Mouse (Mus musculus) lung, postnatal 10 days (tissue): ENCODE data around the gene Ndufaf7.

Experiments
- DNase-seq: peaks from one replicate; pipeline ENCODE4 v3.0.0; 2021

Ndufaf7 gene

DNA sequence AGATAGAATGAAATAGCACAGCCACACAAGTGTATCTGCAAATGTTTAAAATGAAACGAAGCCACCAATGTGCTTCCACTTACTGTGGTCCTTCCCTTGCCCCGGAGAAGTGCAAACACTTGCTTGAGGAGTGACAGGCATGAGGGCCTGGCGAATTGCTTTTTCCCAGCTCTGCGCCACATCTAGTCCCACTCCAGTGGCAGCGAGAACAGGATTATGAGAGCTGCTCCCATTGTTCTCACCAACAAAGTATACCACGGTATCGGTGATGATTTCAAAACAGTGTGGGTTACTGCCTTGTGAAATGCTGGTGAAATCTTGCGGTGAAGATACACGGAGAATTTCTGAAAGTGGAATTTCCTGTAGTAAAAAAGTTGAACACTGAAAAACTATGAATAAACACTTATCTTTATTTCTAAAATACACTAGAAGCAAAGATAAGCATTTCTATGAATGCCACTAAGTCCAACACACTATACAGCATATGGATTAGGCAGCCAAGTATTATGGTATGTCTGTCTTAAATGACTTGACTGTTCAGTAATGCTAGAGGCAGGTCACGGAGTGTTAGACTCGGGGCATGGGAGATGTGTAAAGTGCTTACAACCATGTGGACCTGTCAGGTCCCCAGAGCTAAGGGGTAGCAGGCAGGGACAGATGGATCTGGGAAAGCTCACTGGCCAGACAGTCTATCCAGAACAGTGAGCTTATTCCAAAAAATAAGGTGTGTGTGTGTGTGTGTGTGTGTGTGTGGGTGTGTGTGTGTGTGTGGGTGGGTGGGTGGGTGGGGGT, 29.4 kb downstream of the Ndufaf7 start:
- DNase-seq: peak; percentile 14

DNA sequence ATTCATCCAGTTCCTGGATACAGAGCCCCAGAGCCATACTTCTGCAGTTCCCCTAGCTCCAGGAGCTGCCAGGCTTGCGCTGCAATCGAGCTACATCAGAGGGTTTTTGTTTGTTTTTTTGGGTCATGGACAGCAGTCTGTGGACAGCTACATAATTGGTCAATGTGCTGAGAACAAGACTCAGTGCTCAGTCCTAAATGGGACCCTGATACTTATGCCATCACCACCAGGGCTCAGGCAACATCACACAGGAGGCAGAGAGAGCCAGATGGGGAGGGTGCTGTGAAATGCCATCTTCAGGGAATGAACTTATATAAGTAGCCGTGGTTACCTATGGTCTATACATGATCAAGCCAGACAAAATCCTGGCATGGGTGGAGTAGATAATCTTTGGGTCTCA, 31.6 kb downstream of the Ndufaf7 start:
- no peak for DNase-seq

DNA sequence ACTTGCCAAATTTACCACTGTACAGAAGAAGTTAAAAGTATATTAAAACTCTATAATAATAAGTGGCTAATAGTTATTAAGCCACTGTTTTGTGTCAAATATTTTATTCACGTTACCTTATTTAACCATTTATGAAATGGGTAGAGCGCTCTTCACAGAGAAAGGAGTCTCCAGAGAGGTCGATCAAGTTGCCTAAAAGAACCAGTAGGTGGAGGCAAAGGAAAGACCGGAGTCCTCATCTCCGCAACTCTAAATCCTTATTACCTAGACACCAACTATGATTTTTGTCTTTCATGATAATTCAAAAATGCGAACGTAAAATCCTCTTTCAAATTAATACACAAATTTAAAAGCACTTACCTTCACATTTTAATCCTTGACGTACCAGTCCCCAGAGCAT, 46.2 kb downstream of the Ndufaf7 start:
- DNase-seq: no peak

DNA sequence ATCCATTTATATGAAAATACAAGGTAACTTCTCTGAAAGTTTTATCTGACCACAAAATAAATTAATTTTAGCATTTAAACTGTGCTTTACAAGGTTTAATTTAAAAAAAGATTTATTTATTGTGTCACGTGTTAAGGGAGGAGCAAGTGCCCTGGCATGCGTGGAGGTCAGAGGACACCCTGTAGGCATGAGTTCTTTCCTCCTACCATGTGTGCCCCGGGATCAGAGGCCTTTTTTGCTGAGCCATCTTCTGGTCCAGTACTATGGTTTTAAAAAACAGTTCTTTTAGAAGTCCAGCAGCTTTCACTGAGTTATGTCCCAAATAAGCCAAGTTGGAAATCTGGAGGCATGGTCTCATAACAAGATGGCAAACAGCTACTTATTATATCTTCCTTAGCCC, 46.8 kb downstream of the Ndufaf7 start:
- DNase-seq: no peak

DNA sequence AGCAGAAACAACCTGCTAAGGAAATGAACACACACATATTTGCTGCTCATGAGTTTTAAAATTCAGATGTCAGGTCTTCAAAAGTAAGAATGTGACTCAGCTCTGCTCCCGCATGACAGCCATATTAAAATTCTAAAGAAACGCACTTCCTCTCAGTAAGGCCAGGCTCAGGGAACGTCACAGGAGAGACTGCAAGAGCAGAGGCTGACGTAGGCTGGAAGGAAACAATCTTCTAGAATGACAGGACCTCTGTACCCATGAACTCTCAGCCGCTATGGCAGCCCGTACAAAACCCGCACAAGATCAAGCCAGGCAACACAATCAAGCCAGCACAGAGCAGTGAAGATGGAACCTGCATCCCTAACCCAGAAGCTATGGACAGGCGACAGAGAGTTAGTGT, 52.1 kb downstream of the Ndufaf7 start:
- DNase-seq: peak; percentile 24

DNA sequence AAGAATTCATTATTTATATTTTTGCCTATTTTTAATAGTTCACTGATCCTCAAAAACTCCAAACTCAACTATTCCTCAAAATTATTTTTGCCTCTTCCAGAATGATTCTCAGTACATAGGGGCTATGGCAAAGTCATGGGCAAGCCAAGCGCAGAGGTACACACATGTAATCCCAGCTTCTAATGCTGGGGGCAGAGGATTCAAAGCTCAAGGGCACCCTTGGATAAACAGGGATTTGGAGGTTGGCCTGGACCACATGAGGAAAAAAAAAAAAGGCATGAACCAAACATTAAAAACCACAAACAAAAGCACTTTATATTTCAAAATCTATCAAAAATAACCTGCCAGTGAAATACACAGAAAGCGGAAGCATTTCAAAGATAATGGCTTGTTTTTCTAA, 54.6 kb downstream of the Ndufaf7 start:
- no peak for DNase-seq

DNA sequence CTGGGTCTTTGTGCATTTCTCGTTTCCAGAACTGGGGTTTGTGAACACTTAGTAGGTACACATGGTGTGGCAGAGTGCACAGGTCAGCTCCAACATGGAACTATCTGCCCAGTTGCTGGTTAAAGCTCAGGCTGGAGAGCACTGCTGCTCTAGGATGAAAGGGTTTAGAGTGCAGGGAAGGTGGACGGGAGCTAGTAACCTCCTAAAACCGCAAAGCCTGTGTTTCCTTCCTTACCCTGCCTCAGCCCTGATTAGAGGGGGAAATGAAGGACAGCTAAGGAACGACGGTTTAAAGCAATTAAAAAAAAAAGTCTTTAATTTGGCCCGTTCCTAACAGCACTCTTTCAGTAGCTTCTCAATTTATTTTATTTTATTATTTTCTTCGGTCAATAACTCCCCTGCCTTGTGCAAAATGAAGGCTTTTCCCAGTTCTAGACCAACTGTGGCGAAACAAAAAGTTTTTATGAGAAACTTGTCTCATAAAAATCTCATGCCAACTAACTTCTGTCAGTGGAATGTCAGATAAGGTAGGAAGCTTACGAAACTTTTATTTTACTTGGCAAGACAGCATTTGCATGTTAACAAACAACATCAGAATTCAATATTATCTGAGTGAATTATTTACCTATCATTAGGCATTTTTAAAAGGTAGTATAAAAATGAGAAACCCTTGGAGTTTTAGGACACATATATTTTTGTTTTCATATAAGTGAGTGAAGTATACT, 55.5 kb downstream of the Ndufaf7 start:
- no peak for DNase-seq

DNA sequence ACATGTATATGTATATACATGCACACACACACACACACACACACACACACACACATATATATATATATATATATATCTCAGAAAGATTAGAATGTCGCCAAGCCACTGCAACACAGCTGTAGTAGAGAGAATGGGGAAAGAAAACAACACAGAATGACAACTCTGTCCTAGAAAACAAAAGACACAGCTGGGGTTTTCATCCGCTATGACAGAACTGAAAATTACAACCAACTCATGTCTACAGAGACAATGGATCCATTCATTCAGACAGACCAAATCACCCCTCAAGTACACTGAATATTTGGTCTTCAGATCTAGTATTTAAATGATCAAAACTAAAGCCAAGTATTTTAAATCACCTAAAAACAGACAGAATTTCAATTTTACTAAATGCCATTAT, 56.7 kb downstream of the Ndufaf7 start:
- DNase-seq: no peak

DNA sequence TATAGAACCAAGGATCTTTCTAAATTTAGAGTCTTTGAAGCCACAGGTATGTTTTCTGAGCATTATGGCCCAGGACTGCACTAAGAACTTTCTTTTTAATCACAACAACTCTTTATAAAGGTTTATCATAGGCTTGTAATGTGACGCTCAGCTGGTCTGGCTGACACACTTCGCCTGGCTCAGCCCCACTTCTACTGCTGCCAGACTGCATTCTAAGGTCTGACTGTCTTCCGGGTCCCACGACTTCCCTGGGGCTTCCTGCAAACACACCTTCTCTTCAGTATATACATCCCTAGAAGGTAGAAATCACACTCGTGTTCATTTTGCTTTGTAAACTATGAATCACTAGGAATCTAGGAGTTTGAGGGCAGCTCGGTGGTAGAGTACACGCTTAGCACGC, 57.4 kb downstream of the Ndufaf7 start:
- no peak for DNase-seq

DNA sequence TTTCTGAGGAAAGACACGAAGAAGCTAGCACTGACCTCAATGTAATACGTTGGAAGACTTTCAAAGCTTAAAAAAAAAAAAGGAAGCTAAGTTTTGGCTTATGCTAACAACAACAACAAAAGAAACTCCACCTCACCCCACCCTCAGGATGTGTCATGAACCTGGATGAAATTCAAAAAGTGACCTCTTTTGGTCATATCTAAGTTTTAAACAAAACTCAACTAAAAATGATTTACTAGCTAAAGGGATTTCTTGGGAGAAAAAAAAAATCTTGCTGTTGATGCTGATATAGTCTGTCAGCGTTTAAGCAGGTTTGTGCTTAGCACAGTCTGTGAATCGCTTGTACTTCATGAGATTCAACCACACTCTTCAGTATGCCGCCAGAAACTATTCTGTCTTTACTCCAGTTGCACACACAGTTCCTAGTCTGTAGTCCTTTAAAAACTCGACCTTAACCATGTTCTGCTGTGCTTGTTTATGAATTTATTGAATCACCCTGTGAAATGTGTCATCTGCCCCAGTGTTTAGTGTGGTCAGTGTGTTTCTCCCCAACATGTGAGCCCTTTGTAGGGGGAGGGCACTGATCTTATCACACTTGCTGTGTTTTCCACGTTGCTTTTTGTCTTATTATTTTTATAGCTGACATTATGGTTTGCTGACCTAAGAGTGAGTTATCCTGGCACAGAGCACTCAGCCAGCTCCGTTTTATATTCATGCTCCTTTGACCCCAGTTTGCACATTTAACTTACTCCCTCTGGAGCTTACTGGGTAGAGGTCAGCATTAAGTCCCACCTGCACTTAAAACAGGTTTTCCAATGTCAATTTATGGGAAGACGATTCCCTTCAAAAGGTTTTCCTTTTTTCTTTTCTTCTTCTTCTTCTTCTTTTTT, 58.2 kb downstream of the Ndufaf7 start:
- DNase-seq: no peak
